Mouse (Mus musculus): ENCODE measurements around the gene Igdcc4. TPM values are rescaled to one million over a fixed set of nuclear protein-coding genes. Genes with fewer than 3 reads are reported as not detected.
A peak's percentile ranks its signal among the peaks of the same experiment; 100 is the strongest.

Gene Igdcc4
- polyA plus RNA-seq, 1 experiment from 2014 or later, result 13.5 TPM

DNA sequence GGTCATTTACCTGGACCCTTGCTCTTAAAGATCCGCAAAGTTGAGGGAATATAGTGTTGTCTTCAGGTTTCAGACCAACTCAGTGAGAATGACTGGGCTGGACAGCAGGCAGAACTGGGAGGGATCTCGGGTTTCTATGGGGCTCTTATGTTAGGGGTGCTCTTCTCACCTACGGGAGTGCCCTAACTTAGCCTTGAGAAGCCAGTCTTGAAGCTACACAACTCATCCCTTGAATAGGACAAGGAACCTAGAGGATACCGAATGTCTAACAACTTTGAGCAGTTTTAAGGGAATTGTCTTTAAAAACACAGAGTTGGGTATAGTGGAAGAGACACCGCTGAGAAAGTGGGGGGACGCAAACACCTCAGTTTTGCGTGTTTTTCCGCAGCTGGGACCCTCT is 39.2 kb downstream of the Igdcc4 start:
- Histone ChIP-seq H3K9me3 (ENCODE audit: control insufficient read depth, low read length) (no peaks in the 10 kb centered on the region), H3K4me1 (ENCODE audit: control insufficient read depth, insufficient read depth, low read length) (peaks cover 18% of the 10 kb centered on the region), H3K36me3 (ENCODE audit: control insufficient read depth, insufficient read depth, low read length) (no peaks in the 10 kb centered on the region), H3K27ac (replicated peaks; ENCODE audit: low read depth, low read length) (peak overlapping the region; percentile 91), H3K27me3 (ENCODE audit: control insufficient read depth, insufficient read depth, low read length) (no peaks in the 10 kb centered on the region), H3K4me2 (ENCODE audit: low read depth, severe bottlenecking) (peak overlapping the region; percentile 87), H3K9ac (ENCODE audit: low read length) (peak overlapping the region; percentile 92), H3K4me3 (ENCODE audit: low read depth, low read length) (peak overlapping the region; percentile 85)
- DNase-seq (ENCODE audit: low spot score), result peak; percentile 41
- ATAC-seq (ENCODE audit: insufficient number of reproducible peaks, low FRiP score, low TSS enrichment, low read depth), result no peak
- WGBS, result 3% methylated on average over 8 of the region's 8 CpGs

DNA sequence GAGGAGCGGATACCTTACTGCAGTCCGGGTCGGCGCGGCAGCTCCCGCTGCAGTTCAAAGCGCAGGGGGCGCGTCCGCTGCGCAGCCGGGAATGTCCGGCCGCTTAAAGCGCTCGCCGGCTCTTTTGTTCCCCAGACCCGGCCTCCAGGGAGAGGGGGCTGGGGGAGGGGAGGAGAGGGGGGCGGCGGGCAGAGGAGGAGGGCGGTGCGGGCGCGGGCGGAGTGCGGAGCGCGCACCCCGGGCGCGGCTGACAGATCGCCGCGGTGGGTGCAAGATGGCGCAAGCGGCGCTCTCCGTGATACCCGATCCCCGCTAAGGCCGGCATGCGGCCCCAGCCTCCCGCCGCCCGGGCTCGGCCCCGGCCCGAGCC is 39.6 kb downstream of the Igdcc4 start, which contains the start of gene Igdcc3:
Igdcc3 (plus strand) TSS at position 254 of the 370 bp plus-strand sequence.
- Histone ChIP-seq H3K27me3 (ENCODE audit: control insufficient read depth, insufficient read depth, low read length) (no peaks in the 10 kb centered on the region), H3K4me2 (ENCODE audit: low read depth, severe bottlenecking) (peak within 1 kb of the TSS; percentile 87), H3K4me3 (ENCODE audit: low read depth, low read length) (peak within 1 kb of the TSS; percentile 85), H3K4me1 (ENCODE audit: control insufficient read depth, insufficient read depth, low read length) (peaks cover 18% of the 10 kb centered on the region), H3K36me3 (ENCODE audit: control insufficient read depth, insufficient read depth, low read length) (no peaks in the 10 kb centered on the region), H3K9me3 (ENCODE audit: control insufficient read depth, low read length) (no peaks in the 10 kb centered on the region), H3K27ac (replicated peaks; ENCODE audit: low read depth, low read length) (peak within 1 kb of the TSS; percentile 91), H3K9ac (ENCODE audit: low read length) (peak within 1 kb of the TSS; percentile 92)
- DNase-seq (ENCODE audit: low spot score), result peak; percentile 85
- 0% methylated on average over 36 of the region's 48 CpGs for WGBS
- peak; percentile 69 for ATAC-seq (ENCODE audit: insufficient number of reproducible peaks, low FRiP score, low TSS enrichment, low read depth)

- WGBS, result under 1% methylated on average over 70 of the region's 73 CpGs
- H3K4me1 ChIP-seq (ENCODE audit: control insufficient read depth, insufficient read depth, low read length), result peaks cover 16% of the 10 kb centered on the region
- H3K27me3 ChIP-seq (ENCODE audit: control insufficient read depth, insufficient read depth, low read length), result no peaks in the 10 kb centered on the region
- DNase-seq (ENCODE audit: low spot score) (peak; percentile 77), ATAC-seq (ENCODE audit: insufficient number of reproducible peaks, low FRiP score, low TSS enrichment, low read depth) (peak; percentile 63)
- H3K27ac ChIP-seq (replicated peaks; ENCODE audit: low read depth, low read length), result peak overlapping the region; percentile 91
- no peaks in the 10 kb centered on the region for H3K36me3 ChIP-seq (ENCODE audit: control insufficient read depth, insufficient read depth, low read length)
- H3K4me2 ChIP-seq (ENCODE audit: low read depth, severe bottlenecking), result peak overlapping the region; percentile 87
- peak overlapping the region; percentile 92 for H3K9ac ChIP-seq (ENCODE audit: low read length)
- H3K4me3 ChIP-seq (ENCODE audit: low read depth, low read length), result peak overlapping the region; percentile 85
- no peaks in the 10 kb centered on the region for H3K9me3 ChIP-seq (ENCODE audit: control insufficient read depth, low read length)
These were observed 40.2 kb downstream of the Igdcc4 start for GRCm38 (mm10) chr9:65141306-65141975.

DNA sequence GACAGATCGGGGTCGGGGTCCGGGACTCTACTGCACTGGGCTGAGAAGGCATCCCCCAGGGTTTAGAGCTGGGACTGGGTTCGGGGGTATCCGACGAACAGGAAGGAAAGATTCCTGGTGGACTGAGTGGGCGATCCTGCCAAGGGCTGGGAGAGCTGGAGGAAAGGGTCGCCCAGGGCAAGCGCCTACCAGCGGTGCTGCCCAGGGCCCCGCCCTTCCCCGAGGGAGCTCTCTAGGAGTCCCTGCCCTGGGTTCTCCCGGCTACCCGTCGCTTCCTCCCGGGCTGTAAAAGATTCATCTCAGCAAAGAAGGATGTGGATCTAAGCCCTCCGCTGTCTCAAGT is 40.7 kb downstream of the Igdcc4 start:
- no peaks in the 10 kb centered on the region for H3K27me3 ChIP-seq (ENCODE audit: control insufficient read depth, insufficient read depth, low read length)
- H3K4me1 ChIP-seq (ENCODE audit: control insufficient read depth, insufficient read depth, low read length), result peaks cover 12% of the 10 kb centered on the region
- H3K4me2 ChIP-seq (ENCODE audit: low read depth, severe bottlenecking), result peak overlapping the region; percentile 87
- peaks cover 2% of the 10 kb centered on the region; the same call in 1 of the 2 replicates for H3K36me3 ChIP-seq (ENCODE audit: control insufficient read depth, insufficient read depth, low read length)
- ATAC-seq (ENCODE audit: insufficient number of reproducible peaks, low FRiP score, low TSS enrichment, low read depth) (peak; percentile 40; the same call in 1 of the 2 replicates), DNase-seq (ENCODE audit: low spot score) (peak; percentile 72)
- 0% methylated on average over 17 of the region's 17 CpGs for WGBS
- H3K4me3 ChIP-seq (ENCODE audit: low read depth, low read length), result peak overlapping the region; percentile 85
- H3K9me3 ChIP-seq (ENCODE audit: control insufficient read depth, low read length), result no peaks in the 10 kb centered on the region
- peak overlapping the region; percentile 92 for H3K9ac ChIP-seq (ENCODE audit: low read length)
- H3K27ac ChIP-seq (replicated peaks; ENCODE audit: low read depth, low read length), result peak overlapping the region; percentile 91

DNA sequence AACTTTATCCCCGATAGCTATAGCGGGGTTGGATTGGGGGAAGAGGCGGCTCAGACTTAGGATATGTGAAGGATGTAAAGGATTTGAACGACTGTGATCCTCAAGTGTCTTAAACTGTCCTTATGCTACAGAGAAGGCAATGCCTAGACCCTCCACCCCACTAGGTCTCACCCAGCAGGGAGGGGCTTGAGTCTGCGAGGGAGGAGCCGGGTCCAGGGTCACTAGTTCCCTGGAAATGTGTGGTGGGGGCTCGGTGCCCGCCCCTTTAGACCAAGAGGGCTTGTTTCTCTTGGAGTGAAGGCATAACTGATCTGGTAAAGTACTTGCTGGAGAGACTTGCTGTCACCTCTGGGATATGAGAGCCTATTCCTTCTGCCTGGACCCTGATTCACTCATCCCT is 41.1 kb downstream of the Igdcc4 start:
- Histone ChIP-seq H3K9me3 (ENCODE audit: control insufficient read depth, low read length) (no peaks in the 10 kb centered on the region), H3K4me1 (ENCODE audit: control insufficient read depth, insufficient read depth, low read length) (peaks cover 12% of the 10 kb centered on the region), H3K9ac (ENCODE audit: low read length) (peak overlapping the region; percentile 92), H3K27me3 (ENCODE audit: control insufficient read depth, insufficient read depth, low read length) (no peaks in the 10 kb centered on the region), H3K4me2 (ENCODE audit: low read depth, severe bottlenecking) (peak overlapping the region; percentile 87), H3K4me3 (ENCODE audit: low read depth, low read length) (peak overlapping the region; percentile 85), H3K27ac (replicated peaks; ENCODE audit: low read depth, low read length) (no peak overlapping the region; the same call in 1 of the 2 replicates), H3K36me3 (ENCODE audit: control insufficient read depth, insufficient read depth, low read length) (peaks cover 3% of the 10 kb centered on the region; the same call in 1 of the 2 replicates)
- DNase-seq (ENCODE audit: low spot score) (peak; percentile 67), ATAC-seq (ENCODE audit: insufficient number of reproducible peaks, low FRiP score, low TSS enrichment, low read depth) (no peak; the same call in 1 of the 2 replicates)
- WGBS, result 2% methylated on average over 8 of the region's 8 CpGs

DNA sequence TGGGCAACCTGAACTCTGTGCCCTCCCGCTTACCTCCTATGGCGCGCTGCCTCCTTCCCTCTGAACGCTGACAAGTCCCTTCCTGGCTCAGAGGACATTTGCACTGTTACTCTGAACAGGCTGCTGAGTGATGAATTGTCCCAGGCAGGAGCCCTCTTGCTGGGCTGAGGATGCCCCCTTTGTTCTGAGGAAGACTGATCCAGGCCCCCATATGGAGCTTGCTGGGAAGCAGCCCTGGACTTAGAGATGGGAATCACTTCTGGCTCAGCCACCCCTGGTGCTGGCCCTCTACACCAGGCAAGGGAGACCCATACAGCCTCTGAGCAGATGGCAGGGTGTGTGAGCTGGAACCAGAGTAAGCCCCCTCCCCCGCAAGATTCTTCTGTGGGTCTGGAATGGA is 44.7 kb downstream of the Igdcc4 start:
- Histone ChIP-seq H3K4me1 (ENCODE audit: control insufficient read depth, insufficient read depth, low read length) (peaks cover 9% of the 10 kb centered on the region; the same call in 1 of the 2 replicates), H3K4me2 (ENCODE audit: low read depth, severe bottlenecking) (no peak overlapping the region), H3K36me3 (ENCODE audit: control insufficient read depth, insufficient read depth, low read length) (peaks cover 3% of the 10 kb centered on the region; the same call in 1 of the 2 replicates), H3K9me3 (ENCODE audit: control insufficient read depth, low read length) (no peaks in the 10 kb centered on the region), H3K4me3 (ENCODE audit: low read depth, low read length) (no peak overlapping the region), H3K27me3 (ENCODE audit: control insufficient read depth, insufficient read depth, low read length) (no peaks in the 10 kb centered on the region), H3K27ac (replicated peaks; ENCODE audit: low read depth, low read length) (no peak overlapping the region), H3K9ac (ENCODE audit: low read length) (no peak overlapping the region)
- 71% methylated on average over 5 of the region's 5 CpGs for WGBS
- ATAC-seq (ENCODE audit: insufficient number of reproducible peaks, low FRiP score, low TSS enrichment, low read depth), result no peak
- no peak for DNase-seq (ENCODE audit: low spot score)

- WGBS, result 88% methylated on average over 7 of the region's 7 CpGs
- H3K27ac ChIP-seq (replicated peaks; ENCODE audit: low read depth, low read length), result no peak overlapping the region
- H3K36me3 ChIP-seq (ENCODE audit: control insufficient read depth, insufficient read depth, low read length), result peaks cover 3% of the 10 kb centered on the region; the same call in 1 of the 2 replicates
These were observed 47.2 kb downstream of the Igdcc4 start for GRCm38 (mm10) chr9:65148507-65148906.

GRCm38 (mm10) chr9:65152711-65153330 is 51.5 kb downstream of the Igdcc4 start:
- ATAC-seq (ENCODE audit: insufficient number of reproducible peaks, low FRiP score, low TSS enrichment, low read depth) (0 out of 2 replicates have a peak, but pooled peaks have one; percentile 50), DNase-seq (ENCODE audit: low spot score) (no peak)
- WGBS, result 50% methylated on average over 6 of the region's 6 CpGs
- Histone ChIP-seq H3K36me3 (ENCODE audit: control insufficient read depth, insufficient read depth, low read length) (no peaks in the 10 kb centered on the region), H3K4me2 (ENCODE audit: low read depth, severe bottlenecking) (no peak overlapping the region), H3K9me3 (ENCODE audit: control insufficient read depth, low read length) (no peaks in the 10 kb centered on the region), H3K4me3 (ENCODE audit: low read depth, low read length) (no peak overlapping the region), H3K27me3 (ENCODE audit: control insufficient read depth, insufficient read depth, low read length) (no peaks in the 10 kb centered on the region), H3K4me1 (ENCODE audit: control insufficient read depth, insufficient read depth, low read length) (peaks cover 42% of the 10 kb centered on the region), H3K27ac (replicated peaks; ENCODE audit: low read depth, low read length) (peak overlapping the region; percentile 24), H3K9ac (ENCODE audit: low read length) (no peak overlapping the region)

More at GRCm38 (mm10) chr9:65148507-65148906, 47.2 kb downstream of the Igdcc4 start:
- ATAC-seq (ENCODE audit: insufficient number of reproducible peaks, low FRiP score, low TSS enrichment, low read depth), result no peak
- no peak overlapping the region for H3K4me2 ChIP-seq (ENCODE audit: low read depth, severe bottlenecking)
- H3K4me1 ChIP-seq (ENCODE audit: control insufficient read depth, insufficient read depth, low read length), result peaks cover 6% of the 10 kb centered on the region
- no peak for DNase-seq (ENCODE audit: low spot score)
- no peak overlapping the region for H3K9ac ChIP-seq (ENCODE audit: low read length)
- no peaks in the 10 kb centered on the region for H3K9me3 ChIP-seq (ENCODE audit: control insufficient read depth, low read length)
- no peak overlapping the region for H3K4me3 ChIP-seq (ENCODE audit: low read depth, low read length)
- H3K27me3 ChIP-seq (ENCODE audit: control insufficient read depth, insufficient read depth, low read length), result no peaks in the 10 kb centered on the region

Data from limb, embryonic 11.5 days (tissue).